Mouse (Mus musculus) megakaryocyte, embryonic 14.5 days (primary cell): Measurements from ENCODE around the gene Ranbp1.

Experiments
- FLI1 ChIP-seq: IDR thresholded peaks from 2 replicates; pipeline ENCODE4 v1.6.1; 2012; ENCODE audit warnings: low read length, inconsistent platforms, mixed read lengths
- GATA1 ChIP-seq: IDR thresholded peaks from 3 replicates; pipeline ENCODE4 v1.6.1; 2012; ENCODE audit warnings: mixed read lengths, low read length, inconsistent platforms, borderline replicate concordance

GRCm38 (mm10) chr16:18288581-18289061, 40.1 kb upstream of the Ranbp1 start:
- TF ChIP-seq GATA1 (no peak), FLI1 (no peak)
